Mouse (Mus musculus): ENCODE measurements around the gene Dennd1a.

GRCm38 (mm10) chr2:38039621-38040020 is 247.6 kb downstream of the Dennd1a start:
- TF ChIP-seq CTCF (IDR thresholded peaks at IDR 0.05; ENCODE audit: insufficient read depth, low read length) = no peak
- TF ChIP-seq POLR2A (IDR thresholded peaks at IDR 0.05; ENCODE audit: borderline replicate concordance, extremely low read depth, low read depth, low read length) = no peak
